Mouse (Mus musculus) thymus, adult 2 months (tissue): ENCODE measurements around the gene Senp7.

Experiments
- CTCF ChIP-seq: fragments of 200-500 bp; IDR thresholded peaks from 2 replicates; pipeline ENCODE4 v1.5.1; 2012; ENCODE audit warnings: mild to moderate bottlenecking, control low read depth, low read length, moderate library complexity, borderline replicate concordance; ENCODE audit not compliant: control insufficient read depth, poor library complexity, insufficient read depth; ENCODE audit errors: extremely low read depth
- POLR2A ChIP-seq: fragments of 200-500 bp; IDR thresholded peaks from 2 replicates; pipeline ENCODE4 v1.6.1; 2012; ENCODE audit warnings: mild to moderate bottlenecking, low read length, control low read depth, moderate library complexity; ENCODE audit not compliant: control insufficient read depth, poor library complexity, insufficient read depth; ENCODE audit errors: extremely low read depth

- TF ChIP-seq CTCF (no peak), POLR2A (no peak)
Measured at GRCm38 (mm10) chr16:56131666-56132065, 83.5 kb downstream of the Senp7 start.
